Mouse (Mus musculus) intestine, postnatal 0 days (tissue): ENCODE measurements around the gene Cavin4. TPM values are rescaled to one million over a fixed set of nuclear protein-coding genes. Genes with fewer than 3 reads are reported as not detected.

Experiments used
- ATAC-seq: fragments of 200-750 bp; cut with Nextera tagmentation; 2 replicates; pipeline ENCODE4 v1.8.0; 2017; ENCODE audit warnings: mild to moderate bottlenecking, moderate TSS enrichment, moderate library complexity
- H3K27ac ChIP-seq: fragments of 300-500 bp; sonication (generic); 2 replicates; pipeline ENCODE4 v1.5.1; 2014; ENCODE audit warnings: mild to moderate bottlenecking, low read depth, low read length, moderate library complexity
- H3K27me3 ChIP-seq: fragments of 300-500 bp; sonication (generic); replicated peaks from 2 replicates; pipeline ENCODE4 v1.6.1; 2014; ENCODE audit warnings: low read length, mixed read lengths; ENCODE audit not compliant: control insufficient read depth, insufficient read depth
- H3K36me3 ChIP-seq: fragments of 300-500 bp; sonication (generic); 2 replicates; pipeline ENCODE4 v1.6.1; 2014; ENCODE audit warnings: mild to moderate bottlenecking, moderate library complexity; ENCODE audit not compliant: control insufficient read depth, insufficient read depth
- H3K4me1 ChIP-seq: fragments of 300-500 bp; sonication (generic); replicated peaks from 2 replicates; pipeline ENCODE4 v1.6.1; 2014; ENCODE audit warnings: antibody characterized with exemption, low read length, mixed read lengths; ENCODE audit not compliant: control insufficient read depth, insufficient read depth
- H3K4me2 ChIP-seq: fragments of 300-500 bp; sonication (generic); replicated peaks from 2 replicates; pipeline ENCODE4 v1.6.1; 2014; ENCODE audit warnings: low read depth, mild to moderate bottlenecking, moderate library complexity
- H3K4me3 ChIP-seq: fragments of 300-500 bp; sonication (generic); 2 replicates; pipeline ENCODE4 v1.5.1; 2014; ENCODE audit warnings: low read depth, low read length
- H3K9ac ChIP-seq: fragments of 300-500 bp; sonication (generic); 2 replicates; pipeline ENCODE4 v1.6.1; 2014; ENCODE audit warnings: mild to moderate bottlenecking, low read depth, low read length
- H3K9me3 ChIP-seq: fragments of 300-500 bp; sonication (generic); 2 replicates; pipeline ENCODE4 v1.6.1; 2016; ENCODE audit warnings: mixed run types; ENCODE audit not compliant: control insufficient read depth
- CTCF ChIP-seq: sonication (generic); IDR thresholded peaks from 2 replicates; pipeline ENCODE4 v1.5.1; 2016; ENCODE audit warnings: low read depth, mild to moderate bottlenecking, control low read depth, antibody characterized with exemption, moderate library complexity
- WGBS: fragments of 180-500 bp; shearing (Covaris S2); extraction: QIAGEN DNeasy Blood & Tissue Kit; methylation state at CpG from one replicate; pipeline ENCODE4 v1.1.7; 2014; 5-methylcytosine and 5-hydroxymethylcytosine counted together
- polyA plus RNA-seq: library from polyadenylated mRNA; unstranded; fragments of >200 nt; fragmentation: Nextera tagmentation; extraction: Ambion mirVana; gene quantifications from 2 replicates; pipeline ENCODE4 v1.2.1, GENCODE M21; 2015

Cavin4 gene
- polyA plus RNA-seq, 1 experiment from 2014 or later, result 0.05 TPM

- no peak overlapping the region for H3K4me3 ChIP-seq
- H3K27me3 ChIP-seq, result no peaks in the 10 kb centered on the region
- H3K9ac ChIP-seq, result no peak overlapping the region
- no peak for TF ChIP-seq CTCF
- H3K9me3 ChIP-seq, result no peaks in the 10 kb centered on the region
- no peak overlapping the region for H3K27ac ChIP-seq
- ATAC-seq, result no peak
- no peaks in the 10 kb centered on the region for H3K36me3 ChIP-seq
- H3K4me1 ChIP-seq, result no peaks in the 10 kb centered on the region
- H3K4me2 ChIP-seq, result no peak overlapping the region
- WGBS, result 88% methylated on average over 6 of the region's 6 CpGs
Observed at GRCm38 (mm10) chr4:48643801-48644200, 19.5 kb upstream of the Cavin4 start.

- Histone ChIP-seq H3K36me3 (no peaks in the 10 kb centered on the region), H3K4me1 (no peaks in the 10 kb centered on the region), H3K4me2 (no peak overlapping the region), H3K27me3 (no peaks in the 10 kb centered on the region), H3K9me3 (no peaks in the 10 kb centered on the region), H3K4me3 (no peak overlapping the region), H3K27ac (no peak overlapping the region), H3K9ac (no peak overlapping the region)
- no peak for ATAC-seq
- no peak for TF ChIP-seq CTCF
- WGBS, result 82% methylated on average over 5 of the region's 5 CpGs
Observed at GRCm38 (mm10) chr4:48646143-48646542, 17.2 kb upstream of the Cavin4 start.

- no peak for ATAC-seq
- Histone ChIP-seq H3K27ac (no peak overlapping the region), H3K36me3 (no peaks in the 10 kb centered on the region), H3K4me3 (no peak overlapping the region), H3K4me1 (no peaks in the 10 kb centered on the region), H3K9me3 (no peaks in the 10 kb centered on the region), H3K9ac (no peak overlapping the region), H3K4me2 (no peak overlapping the region), H3K27me3 (no peaks in the 10 kb centered on the region)
- WGBS, result 89% methylated on average over 10 of the region's 10 CpGs
- no peak for TF ChIP-seq CTCF
Observed at GRCm38 (mm10) chr4:48650617-48651360, 12.5 kb upstream of the Cavin4 start.

GRCm38 (mm10) chr4:48654118-48654517, 9.2 kb upstream of the Cavin4 start:
- WGBS, result 89% methylated on average over 4 of the region's 4 CpGs

GRCm38 (mm10) chr4:48656530-48656929, 6.8 kb upstream of the Cavin4 start:
- WGBS, result 94% methylated on average over 8 of the region's 8 CpGs
- ATAC-seq, result no peak
- TF ChIP-seq CTCF, result no peak
- Histone ChIP-seq H3K36me3 (no peaks in the 10 kb centered on the region), H3K4me3 (no peak overlapping the region), H3K9ac (no peak overlapping the region), H3K4me2 (no peak overlapping the region), H3K27me3 (no peaks in the 10 kb centered on the region), H3K9me3 (no peaks in the 10 kb centered on the region), H3K4me1 (no peaks in the 10 kb centered on the region), H3K27ac (no peak overlapping the region)

More at GRCm38 (mm10) chr4:48654118-48654517, 9.2 kb upstream of the Cavin4 start:
- Histone ChIP-seq H3K4me3 (no peak overlapping the region), H3K4me2 (no peak overlapping the region), H3K27ac (no peak overlapping the region), H3K4me1 (no peaks in the 10 kb centered on the region), H3K9ac (no peak overlapping the region), H3K27me3 (no peaks in the 10 kb centered on the region), H3K36me3 (no peaks in the 10 kb centered on the region), H3K9me3 (no peaks in the 10 kb centered on the region)
- no peak for ATAC-seq
- no peak for TF ChIP-seq CTCF

GRCm38 (mm10) chr4:48660144-48660543, 3.2 kb upstream of the Cavin4 start:
- H3K9ac ChIP-seq, result no peak overlapping the region
- no peaks in the 10 kb centered on the region for H3K4me1 ChIP-seq
- H3K27ac ChIP-seq, result no peak overlapping the region
- 87% methylated on average over 4 of the region's 4 CpGs for WGBS
- no peaks in the 10 kb centered on the region for H3K27me3 ChIP-seq
- H3K4me2 ChIP-seq, result no peak overlapping the region
- H3K9me3 ChIP-seq, result no peaks in the 10 kb centered on the region
- ATAC-seq, result no peak
- TF ChIP-seq CTCF, result no peak
- H3K4me3 ChIP-seq, result no peak overlapping the region
- peaks cover 10% of the 10 kb centered on the region for H3K36me3 ChIP-seq
